Mouse (Mus musculus) colon, adult 2 months (tissue): ENCODE results near the gene Dhcr7. TPM values are rescaled to one million over a fixed set of nuclear protein-coding genes. Genes with fewer than 3 reads are reported as not detected.

Source experiments
- polyA plus RNA-seq: library from polyadenylated mRNA; depleted of rRNA; stranded (reverse); fragments of >200 nt; gene quantifications from 2 replicates; pipeline ENCODE4 v1.2.3, GENCODE M21; 2012; rRNA removed

Dhcr7 gene
- 228 and 352 TPM in 2 replicates for polyA plus RNA-seq

GRCm38 (mm10) chr7:143822375-143823265, at the start of gene Dhcr7, which contains the start of gene Nadsyn1:
Dhcr7 (plus strand) TSS chr7:143823145.
Nadsyn1 (minus strand) TSS chr7:143822849.

DNA sequence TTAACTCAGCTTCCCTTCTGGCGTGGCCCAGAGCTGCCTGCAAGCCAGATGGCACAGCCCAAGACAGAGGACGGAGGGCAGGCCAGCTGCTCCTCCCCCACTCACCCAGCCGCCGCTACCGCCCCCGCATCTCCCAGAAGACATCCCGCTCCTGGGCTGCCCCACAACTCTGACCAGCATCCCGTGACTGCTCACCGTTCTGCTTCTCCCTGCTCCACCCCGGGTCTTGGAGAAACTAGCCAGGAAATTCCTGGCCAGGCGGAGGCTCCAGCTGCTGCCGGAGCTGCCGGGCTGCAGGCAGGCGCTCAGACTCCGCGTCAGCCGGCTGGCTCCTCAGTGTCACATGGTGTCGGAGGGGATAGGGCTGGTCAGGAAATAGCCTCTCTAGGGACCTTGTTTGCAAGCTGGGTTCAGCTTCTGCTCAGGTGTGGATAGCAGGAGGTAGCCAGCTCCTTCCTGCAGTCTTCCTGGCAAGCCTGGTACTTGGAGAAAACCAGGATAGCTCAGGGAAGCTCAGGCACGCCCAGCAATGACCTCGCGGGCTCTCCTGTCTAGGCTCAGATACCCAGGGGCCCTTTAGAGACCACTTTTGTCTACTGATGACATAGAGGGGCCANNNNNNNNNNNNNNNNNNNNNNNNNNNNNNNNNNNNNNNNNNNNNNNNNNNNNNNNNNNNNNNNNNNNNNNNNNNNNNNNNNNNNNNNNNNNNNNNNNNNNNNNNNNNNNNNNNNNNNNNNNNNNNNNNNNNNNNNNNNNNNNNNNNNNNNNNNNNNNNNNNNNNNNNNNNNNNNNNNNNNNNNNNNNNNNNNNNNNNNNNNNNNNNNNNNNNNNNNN, 38.7 kb upstream of the Dhcr7 start, which contains the start of gene Mrgpre:
Gene Mrgpre, minus strand, starts transcription at position 505 of the 834 bp plus-strand sequence.

DNA sequence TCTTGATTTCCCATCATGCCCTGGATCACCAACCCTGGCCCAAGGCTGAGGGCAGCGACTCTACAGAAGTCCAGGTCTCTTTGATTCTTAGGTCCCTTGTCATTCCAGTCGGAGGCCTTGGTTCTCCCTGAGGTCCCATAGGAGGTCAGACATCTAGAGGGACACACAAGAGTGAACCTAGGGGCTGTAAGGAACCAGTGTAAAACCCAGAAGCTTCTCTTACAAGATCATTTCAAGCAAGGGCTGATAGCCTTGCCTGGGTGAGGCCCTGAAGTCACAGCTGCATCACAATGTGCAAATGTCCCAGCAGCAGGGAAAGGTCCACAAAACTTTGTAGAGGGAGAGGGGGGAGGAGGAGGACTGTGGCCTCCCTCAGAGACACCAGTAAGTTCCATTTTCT, 43.6 kb downstream of the Dhcr7 start, which contains the start of gene Gm498:
Gene Gm498, plus strand, starts transcription at position 301 of the 400 bp plus-strand sequence.

Other genes with a start within 250 kb of the Dhcr7 start
- gene Cars, start 223.1 kb upstream of the Dhcr7 start, polyA plus RNA-seq, result 13.5 and 14.9 TPM in 2 replicates
- 0.14 and 0.21 TPM in 2 replicates for gene Tnfrsf26, start 194.4 kb upstream of the Dhcr7 start, polyA plus RNA-seq
- gene Tnfrsf22, start 173.5 kb upstream of the Dhcr7 start, polyA plus RNA-seq, result 1.9 and 2.1 TPM in 2 replicates
- 3.5 and 3.7 TPM in 2 replicates for gene Tnfrsf23, start 137.3 kb upstream of the Dhcr7 start, polyA plus RNA-seq
- 45.7 and 55.9 TPM in 2 replicates for gene Osbpl5, start 66.2 kb upstream of the Dhcr7 start, polyA plus RNA-seq
- gene Mrgprg, start 56.2 kb upstream of the Dhcr7 start, polyA plus RNA-seq, result not detected in 2 replicates
- gene Mrgpre, start 38.6 kb upstream of the Dhcr7 start, polyA plus RNA-seq, result 3.1 and 4.2 TPM in 2 replicates
- 46.3 and 48.2 TPM in 2 replicates for gene Nadsyn1, start 296 bp upstream of the Dhcr7 start, polyA plus RNA-seq
- not detected in 2 replicates for gene Gm498, start 43.7 kb downstream of the Dhcr7 start, polyA plus RNA-seq
- 5.1 and 5.9 TPM in 2 replicates for gene Shank2, start 178.8 kb downstream of the Dhcr7 start, polyA plus RNA-seq